Mouse (Mus musculus): ENCODE data around the gene Josd1.

DNA sequence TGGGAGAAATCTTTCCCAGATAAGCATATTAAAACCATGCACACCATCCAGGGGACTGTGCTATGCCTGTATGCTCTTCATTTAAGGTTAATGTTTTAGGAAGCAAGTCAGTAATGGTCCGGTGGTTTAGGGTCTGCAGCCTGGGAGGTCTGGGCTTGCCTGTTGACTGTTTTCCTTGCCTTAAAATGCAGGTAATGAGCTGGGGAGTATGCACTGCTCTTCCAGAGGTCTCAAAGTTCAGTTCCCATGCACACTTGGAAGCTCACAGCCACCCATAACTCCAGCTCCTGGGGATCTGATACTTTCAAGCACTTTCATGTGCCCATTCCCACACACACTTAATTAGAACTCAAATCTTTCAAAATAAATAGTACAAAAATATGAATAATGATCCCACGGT lies 8.8 kb upstream of the Josd1 start:
- TF ChIP-seq POLR2A (IDR thresholded peaks at IDR 0.05; ENCODE audit: insufficient read length, low read depth) (no peak), MAX (IDR thresholded peaks at IDR 0.05; ENCODE audit: low read depth) (no peak), USF1 (IDR thresholded peaks at IDR 0.05; ENCODE audit: low read depth) (no peak), E2F4 (IDR thresholded peaks at IDR 0.05; ENCODE audit: insufficient read depth) (no peak), TCF3 (IDR thresholded peaks at IDR 0.05; ENCODE audit: insufficient read length, low read depth) (no peak), POLR2AphosphoS2 (IDR thresholded peaks at IDR 0.05; ENCODE audit: insufficient read length, low read depth) (no peak), MYOD1 (IDR thresholded peaks at IDR 0.05; ENCODE audit: control insufficient read depth in 1 of 3, insufficient read length in 2 of 3, low read depth in 2 of 3) (no peak), TCF12 (IDR thresholded peaks at IDR 0.05; ENCODE audit: insufficient read depth, poor library complexity, severe bottlenecking) (no peak), CEBPB (IDR thresholded peaks at IDR 0.05; ENCODE audit: insufficient read depth, poor library complexity, severe bottlenecking) (no peak), SRF (IDR thresholded peaks at IDR 0.05; ENCODE audit: control insufficient read depth, insufficient read length, low read depth) (no peak)
